Mouse (Mus musculus): Measurements from ENCODE around the gene Senp2. TPM values are rescaled to one million over a fixed set of nuclear protein-coding genes. Genes with fewer than 3 reads are reported as not detected.

The Senp2 gene
- polyA plus RNA-seq, 1 experiment from 2014 or later = 35.2 TPM

DNA sequence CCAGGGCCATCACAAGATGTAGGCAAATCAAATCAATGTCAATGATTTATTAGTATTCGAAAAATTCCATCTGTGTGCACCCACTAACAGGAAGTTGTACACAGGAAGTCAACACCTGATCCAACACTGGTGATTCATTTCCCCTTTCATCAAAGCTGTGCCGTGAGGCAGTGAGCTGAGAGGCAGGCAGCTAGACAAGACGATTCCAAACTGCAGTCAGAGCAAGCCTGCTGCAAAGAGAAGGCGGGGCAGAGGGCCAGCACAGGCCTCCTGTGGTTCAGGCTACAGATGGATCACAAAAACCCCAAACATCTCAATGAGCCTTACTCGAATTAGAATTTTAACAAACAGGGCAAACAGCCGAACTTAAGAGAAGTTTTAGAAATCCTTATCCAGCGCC, 88.4 kb downstream of the Senp2 start:
- Histone ChIP-seq H3K27ac (no peak overlapping the region), H3K9me3 (replicated peaks) (no peaks in the 10 kb centered on the region), H3K4me2 (no peak overlapping the region), H3K27me3 (no peaks in the 10 kb centered on the region), H3K9ac (no peak overlapping the region), H3K4me1 (replicated peaks) (peaks cover 2% of the 10 kb centered on the region; the same call in 1 of the 2 replicates), H3K36me3 (no peaks in the 10 kb centered on the region), H3K4me3 (replicated peaks) (no peak overlapping the region)
- ATAC-seq (ENCODE audit: low read depth) (no peak), DNase-seq (no peak)
- 43% methylated on average over 7 of the region's 7 CpGs for WGBS (ENCODE audit: insufficient replicate concordance)

Other genes with a start within 250 kb of the Senp2 start
- 5.9 and 6.4 TPM in 2 replicates for gene Ehhadh, start 221.7 kb upstream of the Senp2 start, polyA plus RNA-seq (2015; fragmentation: Nextera tagmentation; extraction: Ambion mirVana)
- 0.35 TPM in 2 replicates for gene Map3k13, start 215.1 kb upstream of the Senp2 start, polyA plus RNA-seq (2015; fragmentation: Nextera tagmentation; extraction: Ambion mirVana)
- gene Tmem41a, start 61.9 kb upstream of the Senp2 start, polyA plus RNA-seq (2015; fragmentation: Nextera tagmentation; extraction: Ambion mirVana) = 27.2 and 31.1 TPM in 2 replicates
- 1.3 and 1.8 TPM in 2 replicates for gene Liph, start 13.8 kb upstream of the Senp2 start, polyA plus RNA-seq (2015; fragmentation: Nextera tagmentation; extraction: Ambion mirVana)
- 12.1 and 17.0 TPM in 2 replicates for gene Igf2bp2, start 153.8 kb downstream of the Senp2 start, polyA plus RNA-seq (2015; fragmentation: Nextera tagmentation; extraction: Ambion mirVana)